Mouse (Mus musculus) lung, postnatal 14 days (tissue): Measurements from ENCODE around the gene Gm10644.

Experiments used
- DNase-seq: peaks from one replicate; pipeline ENCODE4 v3.0.0; 2021

Gene Gm10644

GRCm38 (mm10) chr8:83934222-83934621 is 20.8 kb downstream of the Gm10644 start:
- DNase-seq, result no peak

- DNase-seq, result no peak
Measured at GRCm38 (mm10) chr8:83926266-83926665, 28.7 kb downstream of the Gm10644 start.

- no peak for DNase-seq
Measured at GRCm38 (mm10) chr8:83924585-83924984, 30.4 kb downstream of the Gm10644 start.

GRCm38 (mm10) chr8:83922727-83923126 is 32.3 kb downstream of the Gm10644 start:
- no peak for DNase-seq

GRCm38 (mm10) chr8:83921558-83921957 is 33.4 kb downstream of the Gm10644 start:
- peak; percentile 89 for DNase-seq

GRCm38 (mm10) chr8:83917566-83917965 is 37.4 kb downstream of the Gm10644 start:
- no peak for DNase-seq

GRCm38 (mm10) chr8:83916015-83916414 is 39.0 kb downstream of the Gm10644 start:
- no peak for DNase-seq

- peak; percentile 36 for DNase-seq
Measured at GRCm38 (mm10) chr8:83914860-83915259, 40.1 kb downstream of the Gm10644 start.

GRCm38 (mm10) chr8:83914232-83914631 is 40.8 kb downstream of the Gm10644 start:
- no peak for DNase-seq

- peak; percentile 30 for DNase-seq
Measured at GRCm38 (mm10) chr8:83911809-83912731, 42.9 kb downstream of the Gm10644 start.

- no peak for DNase-seq
Measured at GRCm38 (mm10) chr8:83909311-83909710, 45.7 kb downstream of the Gm10644 start.

GRCm38 (mm10) chr8:83908583-83908982 is 46.4 kb downstream of the Gm10644 start:
- no peak for DNase-seq

- DNase-seq, result peak; percentile 31
Measured at GRCm38 (mm10) chr8:83902961-83903666, 51.9 kb downstream of the Gm10644 start.

- DNase-seq, result no peak
Measured at GRCm38 (mm10) chr8:83901566-83902485, 53.2 kb downstream of the Gm10644 start.

GRCm38 (mm10) chr8:83900957-83901270 is 54.1 kb downstream of the Gm10644 start:
- no peak for DNase-seq

- DNase-seq, result peak; percentile 28
Measured at GRCm38 (mm10) chr8:83900266-83900956, 54.6 kb downstream of the Gm10644 start.

- peak; percentile 91 for DNase-seq
Measured at GRCm38 (mm10) chr8:83899363-83900252, 55.4 kb downstream of the Gm10644 start, which contains the start of gene Adgrl1. Gene Adgrl1 (plus strand): TSS chr8:83900105.

- no peak for DNase-seq
Measured at GRCm38 (mm10) chr8:83898985-83899362, 56.0 kb downstream of the Gm10644 start.

- no peak for DNase-seq
Measured at GRCm38 (mm10) chr8:83898456-83898855, 56.5 kb downstream of the Gm10644 start.

GRCm38 (mm10) chr8:83897211-83897610 is 57.8 kb downstream of the Gm10644 start:
- DNase-seq, result peak; percentile 59

- DNase-seq, result no peak
Measured at GRCm38 (mm10) chr8:83896461-83896860, 58.5 kb downstream of the Gm10644 start.
